Mouse (Mus musculus): ENCODE measurements around the gene Trmt2b. TPM values are rescaled to one million over a fixed set of nuclear protein-coding genes. Genes with fewer than 3 reads are reported as not detected.

Gene Trmt2b
- polyA plus RNA-seq (2014; fragmentation: Illumina TruSeq; extraction: RNeasy Lipid Tissue Mini Kit (QIAGEN cat#74804); ENCODE audit: low read depth, low replicate concordance), result 54.5 TPM

GRCm38 (mm10) chrX:134276275-134277160 is at the start of gene Trmt2b:
TSS of gene Trmt2b (minus strand) at chrX:134276984.

DNA sequence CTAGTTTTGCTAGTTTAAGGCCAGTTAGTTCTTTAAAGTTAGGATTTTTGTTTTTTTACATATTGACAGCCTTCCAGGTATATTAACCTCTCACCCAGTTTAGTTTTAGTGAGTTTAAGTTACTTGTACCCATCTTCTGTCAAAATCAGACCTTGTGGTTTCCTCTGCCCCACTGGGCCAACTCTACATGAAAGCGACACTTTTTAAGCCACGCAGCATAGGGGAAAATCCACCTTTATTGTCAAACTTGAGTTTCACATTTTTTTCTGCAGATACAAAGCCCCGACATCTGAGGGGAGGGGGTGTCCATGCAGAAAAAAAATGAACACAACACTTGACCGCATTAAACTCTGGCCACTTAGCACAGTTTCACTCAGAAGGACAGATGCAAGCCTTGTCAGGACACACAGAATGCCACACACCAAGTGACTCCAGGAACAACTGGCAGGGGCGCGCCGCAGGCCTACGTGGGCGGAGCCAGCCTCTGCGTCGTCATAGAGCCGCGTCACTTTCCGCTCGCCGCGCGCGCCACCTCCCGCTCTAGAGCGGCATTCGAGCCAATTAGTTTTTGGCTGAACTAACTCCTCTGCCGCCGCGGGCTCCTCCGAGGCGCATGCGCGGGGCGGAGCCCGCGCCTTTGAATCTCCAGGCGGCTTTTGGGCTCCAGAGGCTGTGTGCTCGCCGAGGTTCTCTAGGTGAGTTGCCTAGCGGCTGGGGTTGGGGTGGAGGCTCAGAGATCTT is 30.9 kb upstream of the Trmt2b start, which contains the start of gene Cenpi:
TSS of gene Cenpi (plus strand) at position 551 of the 741 bp plus-strand sequence.

DNA sequence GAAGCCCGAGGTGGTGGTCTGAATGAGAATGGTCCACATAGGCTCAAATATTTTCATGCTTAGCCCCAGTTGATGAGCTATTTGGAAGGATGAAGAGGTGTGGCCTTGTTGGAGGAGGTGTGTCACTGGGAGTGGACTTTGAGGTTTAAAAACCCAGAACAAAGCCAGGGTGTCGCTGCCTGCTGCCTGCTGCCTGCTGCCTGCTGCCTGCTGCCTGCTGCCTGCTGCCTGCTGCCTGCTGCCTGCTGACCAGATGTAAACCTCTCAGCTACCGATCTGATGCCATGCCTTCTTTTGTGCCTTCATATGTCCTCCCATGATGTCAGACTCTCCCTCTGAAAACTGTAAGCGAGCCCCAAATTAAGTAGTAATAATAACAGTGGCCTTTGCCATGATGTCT is 54.9 kb downstream of the Trmt2b start, which contains the start of gene Nox1:
TSS of gene Nox1 (minus strand) at position 101 of the 400 bp plus-strand sequence.

GRCm38 (mm10) chrX:134187201-134187600 is 89.6 kb downstream of the Trmt2b start, which contains the start of gene Arl13a:
TSS of gene Arl13a (plus strand) at chrX:134187501.

Other genes starting within 250 kb of the Trmt2b start
- gene Cstf2, start 217.8 kb downstream of the Trmt2b start, polyA plus RNA-seq (2014; fragmentation: Illumina TruSeq; extraction: RNeasy Lipid Tissue Mini Kit (QIAGEN cat#74804); ENCODE audit: low read depth, low replicate concordance), result 12.5 TPM
- gene Xkrx, start 114.9 kb downstream of the Trmt2b start, polyA plus RNA-seq (2014; fragmentation: Illumina TruSeq; extraction: RNeasy Lipid Tissue Mini Kit (QIAGEN cat#74804); ENCODE audit: low read depth, low replicate concordance), result 1.4 TPM
- not detected for gene Arl13a, start 89.5 kb downstream of the Trmt2b start, polyA plus RNA-seq (2014; fragmentation: Illumina TruSeq; extraction: RNeasy Lipid Tissue Mini Kit (QIAGEN cat#74804); ENCODE audit: low read depth, low replicate concordance)
- gene Nox1, start 55.0 kb downstream of the Trmt2b start, polyA plus RNA-seq (2014; fragmentation: Illumina TruSeq; extraction: RNeasy Lipid Tissue Mini Kit (QIAGEN cat#74804); ENCODE audit: low read depth, low replicate concordance), result not detected
- gene Tmem35a, start 18.2 kb upstream of the Trmt2b start, polyA plus RNA-seq (2014; fragmentation: Illumina TruSeq; extraction: RNeasy Lipid Tissue Mini Kit (QIAGEN cat#74804); ENCODE audit: low read depth, low replicate concordance), result 8.3 TPM
- not detected for gene Cenpi, start 31.1 kb upstream of the Trmt2b start, polyA plus RNA-seq (2014; fragmentation: Illumina TruSeq; extraction: RNeasy Lipid Tissue Mini Kit (QIAGEN cat#74804); ENCODE audit: low read depth, low replicate concordance)
- 0.37 TPM for gene Drp2, start 127.6 kb upstream of the Trmt2b start, polyA plus RNA-seq (2014; fragmentation: Illumina TruSeq; extraction: RNeasy Lipid Tissue Mini Kit (QIAGEN cat#74804); ENCODE audit: low read depth, low replicate concordance)
- not detected for gene Taf7l, start 199.5 kb upstream of the Trmt2b start, polyA plus RNA-seq (2014; fragmentation: Illumina TruSeq; extraction: RNeasy Lipid Tissue Mini Kit (QIAGEN cat#74804); ENCODE audit: low read depth, low replicate concordance)